Mouse (Mus musculus) intestine, embryonic 16.5 days (tissue): ENCODE measurements at regions not wholly inside any gene's neighbourhood (a gene's known extent, or its start where the extent isn't known, plus 50 kb on each side); places are given as distances from the start of the nearest gene placed in this dataset.

Experiments used
- ATAC-seq: fragments of 200-750 bp; cut with Nextera tagmentation; 2 replicates; pipeline ENCODE4 v1.8.0; 2017; ENCODE audit warnings: moderate TSS enrichment, moderate library complexity
- H3K27ac ChIP-seq: fragments of 300-500 bp; sonication (generic); 2 replicates; pipeline ENCODE4 v1.5.1; 2014; ENCODE audit warnings: mild to moderate bottlenecking, low read length
- H3K27me3 ChIP-seq: fragments of 300-500 bp; sonication (generic); replicated peaks from 2 replicates; pipeline ENCODE4 v1.6.1; 2014; ENCODE audit warnings: low read length, control low read depth, mixed read lengths; ENCODE audit not compliant: control insufficient read depth, insufficient read depth
- H3K36me3 ChIP-seq: fragments of 300-500 bp; sonication (generic); 2 replicates; pipeline ENCODE4 v1.6.1; 2014; ENCODE audit warnings: low read length, control low read depth; ENCODE audit not compliant: control insufficient read depth, insufficient read depth
- H3K4me1 ChIP-seq: fragments of 300-500 bp; sonication (generic); 2 replicates; pipeline ENCODE4 v1.6.1; 2014; ENCODE audit warnings: low read length, control low read depth, mixed read lengths; ENCODE audit not compliant: control insufficient read depth, insufficient read depth
- H3K4me2 ChIP-seq: fragments of 300-500 bp; sonication (generic); 2 replicates; pipeline ENCODE4 v1.6.1; 2014; ENCODE audit warnings: low read depth, low read length, control low read depth
- H3K4me3 ChIP-seq: fragments of 300-500 bp; sonication (generic); 2 replicates; pipeline ENCODE4 v1.5.1; 2014; ENCODE audit warnings: mild to moderate bottlenecking, low read length
- H3K9ac ChIP-seq: fragments of 300-500 bp; sonication (generic); 2 replicates; pipeline ENCODE4 v1.6.1; 2014; ENCODE audit warnings: low read depth, low read length
- H3K9me3 ChIP-seq: fragments of 300-500 bp; sonication (generic); 2 replicates; pipeline ENCODE4 v1.6.1; 2016; ENCODE audit warnings: low read length, control low read depth; ENCODE audit not compliant: control insufficient read depth
- WGBS: fragments of 180-500 bp; shearing (Covaris S2); extraction: QIAGEN DNeasy Blood & Tissue Kit; methylation state at CpG from one replicate; pipeline ENCODE4 v1.1.7; 2014; 5-methylcytosine and 5-hydroxymethylcytosine counted together

DNA sequence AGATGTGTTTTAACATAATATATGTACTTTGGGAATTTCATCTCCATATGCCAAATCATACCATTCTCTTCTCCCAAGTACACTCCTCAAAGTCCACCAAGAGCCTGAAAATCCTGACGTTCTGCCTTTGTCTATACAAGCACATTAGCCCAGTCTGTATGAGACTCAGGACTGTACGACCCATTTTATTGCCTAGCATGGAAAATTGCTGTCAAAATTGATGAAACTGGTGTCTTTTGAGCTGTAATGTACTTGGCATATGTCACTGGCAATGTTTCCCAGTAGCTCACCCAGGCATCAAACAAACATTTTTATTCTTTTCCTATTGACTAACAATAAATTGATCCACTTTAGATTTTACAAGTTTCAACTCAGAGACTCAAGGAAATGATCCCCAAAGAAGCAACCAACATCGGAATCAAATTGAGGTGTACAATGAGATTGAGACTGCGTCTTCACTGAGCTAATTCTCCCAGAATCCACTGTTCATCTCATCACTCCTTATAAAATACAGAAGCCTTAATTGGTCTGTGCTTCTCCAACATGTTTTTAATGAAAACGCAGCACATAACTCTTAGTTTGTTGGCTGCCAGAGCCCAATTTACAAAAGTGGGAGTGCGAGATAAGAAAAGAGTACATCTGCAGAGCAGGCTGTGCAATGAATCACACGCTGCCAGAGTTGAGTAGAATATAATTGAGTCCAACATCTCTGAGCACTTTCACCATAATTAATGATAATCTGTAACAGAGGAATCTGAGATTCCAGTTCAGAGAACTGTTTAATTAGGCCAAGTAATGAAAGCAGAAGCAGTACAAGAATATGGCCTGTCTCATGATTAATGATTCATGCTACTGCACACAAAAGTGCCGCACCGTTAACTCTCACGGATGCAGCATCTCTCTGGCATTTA lies 821.5 kb downstream of the Kcnj3 start:
- ATAC-seq, result no peak
- Histone ChIP-seq H3K27ac (no peak overlapping the region), H3K4me1 (no peaks in the 10 kb centered on the region), H3K9me3 (no peaks in the 10 kb centered on the region), H3K4me2 (no peak overlapping the region), H3K4me3 (no peak overlapping the region), H3K27me3 (no peaks in the 10 kb centered on the region), H3K36me3 (no peaks in the 10 kb centered on the region), H3K9ac (no peak overlapping the region)
- WGBS, result 66% methylated on average over 10 of the region's 10 CpGs

DNA sequence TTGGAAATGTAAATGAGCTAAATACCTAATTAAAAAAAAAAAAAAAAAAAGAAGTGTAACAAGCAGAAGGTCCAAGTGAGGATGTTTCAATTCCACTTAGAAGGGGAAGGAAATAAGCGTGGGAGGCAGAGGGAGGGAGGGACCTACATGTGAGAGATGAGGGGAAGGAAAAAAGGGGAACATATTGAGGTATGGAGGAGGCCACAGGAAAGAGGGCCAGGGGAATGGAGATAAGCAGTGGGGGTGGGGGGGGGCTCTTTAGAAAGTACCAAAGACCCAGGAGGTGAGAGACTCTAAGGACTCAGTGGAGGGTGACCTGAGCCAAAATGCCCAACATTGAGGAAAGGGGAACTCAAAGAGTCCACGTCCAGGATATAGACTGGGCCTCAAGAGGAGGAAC lies 818.9 kb downstream of the Nr4a2 start:
- Histone ChIP-seq H3K9ac (no peak overlapping the region), H3K4me3 (no peak overlapping the region), H3K27me3 (no peaks in the 10 kb centered on the region), H3K9me3 (no peaks in the 10 kb centered on the region), H3K4me2 (no peak overlapping the region), H3K4me1 (no peaks in the 10 kb centered on the region), H3K36me3 (no peaks in the 10 kb centered on the region), H3K27ac (no peak overlapping the region)
- 82% methylated on average over 2 of the region's 2 CpGs for WGBS
- no peak for ATAC-seq

DNA sequence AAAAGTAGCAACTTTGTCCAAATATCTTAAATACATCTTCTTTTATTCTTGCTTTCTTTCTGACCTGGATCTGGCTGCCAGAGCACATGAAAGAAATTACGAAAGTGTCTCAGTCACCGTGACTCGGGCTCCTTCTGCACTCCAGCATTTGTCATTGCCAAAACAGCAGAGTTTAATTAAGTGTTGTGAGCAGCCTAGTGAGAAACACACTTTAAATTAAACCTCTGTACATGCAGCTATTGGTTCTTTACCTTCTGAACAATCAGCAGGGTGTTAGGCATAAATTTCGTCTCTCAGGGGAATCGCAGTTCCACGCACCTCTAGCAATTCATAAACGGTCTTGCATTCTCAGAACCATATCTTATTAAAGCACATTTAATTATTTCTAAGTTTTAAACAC lies 802.1 kb downstream of the Nr4a2 start:
- Histone ChIP-seq H3K4me3 (no peak overlapping the region), H3K36me3 (no peaks in the 10 kb centered on the region), H3K4me1 (no peaks in the 10 kb centered on the region), H3K9me3 (no peaks in the 10 kb centered on the region), H3K4me2 (no peak overlapping the region), H3K27me3 (no peaks in the 10 kb centered on the region), H3K9ac (no peak overlapping the region), H3K27ac (no peak overlapping the region)
- no peak for ATAC-seq
- 74% methylated on average over 7 of the region's 7 CpGs for WGBS

DNA sequence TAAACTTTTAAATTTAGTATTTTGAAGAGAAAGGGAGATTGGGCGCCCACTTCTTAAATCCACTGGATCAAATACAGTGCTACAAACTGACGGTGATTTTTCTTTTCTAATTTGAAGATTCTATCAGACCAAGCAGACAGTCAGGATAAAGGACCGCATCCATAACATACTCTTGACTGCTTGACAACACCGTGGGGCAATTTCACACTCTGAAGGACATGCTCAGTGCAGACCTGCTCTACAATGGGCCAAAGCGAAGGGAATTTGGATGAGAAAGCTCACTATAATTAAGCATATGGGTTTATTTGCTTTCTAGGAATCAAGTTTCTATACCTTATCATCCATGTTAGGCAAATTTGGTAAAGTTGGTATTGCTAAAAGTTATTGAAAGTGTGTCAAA lies 801.3 kb downstream of the Nr4a2 start:
- no peaks in the 10 kb centered on the region for H3K36me3 ChIP-seq
- 82% methylated on average over 5 of the region's 5 CpGs for WGBS
- ATAC-seq, result no peak

DNA sequence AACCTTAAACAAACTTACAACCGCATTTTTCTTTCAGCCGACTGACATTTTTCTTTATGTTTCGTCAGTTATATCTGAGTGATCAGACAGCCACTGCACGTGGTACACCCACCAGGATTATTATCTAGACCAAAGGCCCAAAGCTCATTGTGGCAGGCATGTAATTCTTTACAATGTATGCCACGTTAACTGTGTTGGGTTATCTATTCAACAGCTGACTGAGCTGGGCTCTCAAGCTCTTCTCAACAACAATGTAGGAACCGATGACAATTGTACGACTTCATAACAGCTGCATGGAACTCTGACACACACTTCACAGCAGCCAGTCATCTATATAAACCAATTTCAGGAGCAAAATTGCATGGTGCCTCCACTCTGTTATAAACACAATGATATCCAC lies 787.8 kb downstream of the Nr4a2 start:
- ATAC-seq, result no peak
- 53% methylated on average over 7 of the region's 7 CpGs for WGBS
- no peaks in the 10 kb centered on the region for H3K36me3 ChIP-seq

More for the DNA sequence above, 801.3 kb downstream of the Nr4a2 start:
- Histone ChIP-seq H3K4me3 (no peak overlapping the region), H3K9ac (no peak overlapping the region), H3K4me1 (no peaks in the 10 kb centered on the region), H3K9me3 (no peaks in the 10 kb centered on the region), H3K27ac (no peak overlapping the region), H3K27me3 (no peaks in the 10 kb centered on the region), H3K4me2 (no peak overlapping the region)

DNA sequence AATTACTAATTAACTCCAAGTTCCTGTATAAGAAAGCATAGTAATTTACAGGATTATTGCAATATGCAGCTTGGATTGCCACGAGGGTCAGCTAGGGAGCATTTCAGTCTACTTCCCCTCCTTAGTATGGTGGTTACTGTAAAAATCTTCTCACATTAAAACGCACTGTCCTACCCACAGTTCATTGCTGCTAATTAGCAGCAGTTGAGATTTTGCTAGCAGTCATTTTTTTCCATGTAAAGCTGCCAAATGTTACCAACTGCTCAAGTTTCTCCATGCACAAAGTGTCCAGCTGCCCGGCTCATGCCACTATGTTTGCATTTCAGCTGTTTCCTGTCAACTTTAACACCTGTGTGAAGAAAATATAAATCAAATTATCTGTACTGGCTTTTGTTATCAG lies 759.7 kb downstream of the Nr4a2 start:
- 57% methylated on average over 3 of the region's 3 CpGs for WGBS
- Histone ChIP-seq H3K4me3 (no peak overlapping the region), H3K9me3 (no peaks in the 10 kb centered on the region), H3K36me3 (no peaks in the 10 kb centered on the region), H3K27me3 (no peaks in the 10 kb centered on the region), H3K4me2 (no peak overlapping the region), H3K9ac (no peak overlapping the region), H3K4me1 (no peaks in the 10 kb centered on the region), H3K27ac (no peak overlapping the region)
- ATAC-seq, result no peak

More for the DNA sequence above, 787.8 kb downstream of the Nr4a2 start:
- H3K4me2 ChIP-seq, result no peak overlapping the region
- no peak overlapping the region for H3K9ac ChIP-seq
- H3K4me3 ChIP-seq, result no peak overlapping the region
- H3K27me3 ChIP-seq, result no peaks in the 10 kb centered on the region
- H3K4me1 ChIP-seq, result no peaks in the 10 kb centered on the region
- no peak overlapping the region for H3K27ac ChIP-seq
- no peaks in the 10 kb centered on the region for H3K9me3 ChIP-seq
